Mouse (Mus musculus) liver, postnatal 0 days (tissue): ENCODE measurements around the gene Otub1.

Experiments
- CTCF ChIP-seq: sonication (generic); IDR thresholded peaks from 2 replicates; pipeline ENCODE4 v1.5.1; 2016; ENCODE audit warnings: antibody characterized with exemption, low read depth
- EP300 ChIP-seq: IDR thresholded peaks from 2 replicates; pipeline ENCODE4 v1.6.1; 2016; ENCODE audit warnings: antibody characterized with exemption, low read depth, mild to moderate bottlenecking

DNA sequence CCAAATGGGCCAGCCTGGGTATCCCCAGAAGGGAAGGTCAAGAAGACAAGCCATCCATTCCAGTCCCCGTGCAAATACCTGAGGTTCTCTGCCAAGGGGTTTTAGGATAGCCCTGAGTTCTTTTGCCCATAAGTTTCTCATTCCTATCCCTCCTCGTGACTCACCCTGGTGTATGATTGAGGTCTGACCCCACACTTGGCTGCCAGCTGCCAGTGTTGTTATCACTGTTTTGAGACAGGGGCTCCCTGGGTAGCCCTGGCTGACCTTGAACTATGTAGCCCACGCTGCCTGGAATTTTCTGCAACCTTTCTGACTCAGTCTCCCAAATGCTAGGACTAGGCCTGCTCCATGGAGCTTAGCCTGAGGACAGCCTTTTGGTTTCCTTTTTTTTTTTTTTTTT lies 45.1 kb downstream of the Otub1 start:
- TF ChIP-seq CTCF (no peak), EP300 (no peak)
